Mouse (Mus musculus): ENCODE measurements at regions not wholly inside any gene's neighbourhood (a gene's known extent, or its start where the extent isn't known, plus 50 kb on each side); places are given as distances from the start of the nearest gene placed in this dataset.

GRCm38 (mm10) chr7:125254302-125254701 is 190.2 kb upstream of the Kdm8 start:
- DNase-seq (ENCODE audit: low read depth, low spot score) = peak; percentile 6

- no peak for DNase-seq (ENCODE audit: low read depth, low spot score)
These were observed 185.5 kb upstream of the Kdm8 start for GRCm38 (mm10) chr7:125259016-125259415.

GRCm38 (mm10) chr7:125262133-125262532 is 182.3 kb upstream of the Kdm8 start:
- DNase-seq (ENCODE audit: low read depth, low spot score) = no peak

DNA sequence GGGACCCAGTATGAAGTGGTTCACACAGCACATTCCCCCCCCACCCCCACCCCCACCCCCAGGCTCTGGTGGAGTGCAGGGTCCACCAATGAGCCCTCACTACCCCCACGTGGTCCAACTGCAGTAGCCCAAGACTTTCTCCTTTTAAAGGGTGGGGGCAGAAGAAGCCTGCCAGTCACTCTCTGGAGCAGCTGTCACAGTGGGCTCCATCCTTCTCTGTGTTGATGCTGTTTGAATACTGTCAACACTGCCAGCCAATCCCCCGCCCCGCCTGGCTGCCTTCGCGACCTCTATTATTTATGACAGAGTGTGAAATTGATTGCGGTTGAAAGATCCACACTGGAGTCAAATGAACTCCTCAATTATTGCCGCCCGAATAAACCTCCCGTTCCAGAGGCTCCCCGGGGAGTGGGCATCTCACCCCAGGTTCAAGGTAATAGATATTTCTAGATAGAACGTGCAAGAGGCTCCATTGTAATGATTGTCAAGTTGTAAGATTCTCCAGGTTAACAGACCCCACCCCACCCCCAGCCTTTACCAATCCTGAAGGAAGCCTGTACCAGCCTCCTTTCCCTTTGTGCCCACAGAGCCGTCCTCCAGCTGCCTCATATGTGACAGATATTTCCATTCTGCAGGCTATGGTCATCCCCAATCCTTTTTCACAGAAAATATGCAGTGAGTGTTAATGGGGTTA is 181.7 kb upstream of the Kdm8 start:
- no peak for DNase-seq (ENCODE audit: low read depth, low spot score)

- DNase-seq (ENCODE audit: low read depth, low spot score) = no peak
These were observed 180.7 kb upstream of the Kdm8 start for GRCm38 (mm10) chr7:125263756-125264155.

DNA sequence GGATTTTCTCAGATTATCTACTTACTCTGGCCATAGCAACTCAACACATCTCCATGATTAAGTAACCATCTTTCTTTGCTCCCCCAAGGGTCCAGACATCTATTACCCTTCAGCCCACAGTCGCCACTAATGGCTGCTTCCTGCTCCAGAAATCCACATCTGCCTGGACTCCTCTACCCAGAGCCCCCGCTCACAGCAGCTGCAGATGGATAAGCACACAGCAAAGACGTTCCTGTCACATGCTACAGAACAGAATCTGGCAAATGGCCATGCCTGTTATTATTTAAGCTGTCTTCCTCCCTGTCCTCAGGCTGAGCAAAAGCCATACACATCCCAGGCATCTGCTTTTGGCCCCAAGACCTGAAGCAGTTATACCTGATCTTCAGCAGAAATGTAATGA is 173.8 kb upstream of the Kdm8 start:
- no peak for DNase-seq (ENCODE audit: low read depth, low spot score)

DNA sequence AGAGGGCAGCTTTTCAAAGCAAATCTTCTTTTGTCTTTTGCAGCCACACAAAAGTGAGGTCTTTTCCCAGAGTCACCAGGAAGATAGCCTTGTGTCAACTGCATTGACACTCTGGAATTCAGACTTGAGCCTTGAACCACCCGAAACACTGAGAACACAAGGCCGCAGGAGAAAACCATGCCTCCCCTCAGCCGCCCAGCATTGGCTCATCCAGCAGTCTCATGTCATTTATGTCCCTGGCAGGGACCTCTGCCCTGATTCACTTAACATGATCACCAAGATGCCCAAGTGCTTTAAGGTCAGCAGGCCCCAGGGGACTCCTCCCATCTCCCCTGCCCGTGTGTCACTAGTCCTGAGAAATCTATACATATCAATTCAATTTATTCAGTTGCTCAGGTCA is 173.1 kb upstream of the Kdm8 start:
- no peak for DNase-seq (ENCODE audit: low read depth, low spot score)

GRCm38 (mm10) chr7:125281371-125281770 is 163.1 kb upstream of the Kdm8 start:
- DNase-seq (ENCODE audit: low read depth, low spot score) = no peak

DNA sequence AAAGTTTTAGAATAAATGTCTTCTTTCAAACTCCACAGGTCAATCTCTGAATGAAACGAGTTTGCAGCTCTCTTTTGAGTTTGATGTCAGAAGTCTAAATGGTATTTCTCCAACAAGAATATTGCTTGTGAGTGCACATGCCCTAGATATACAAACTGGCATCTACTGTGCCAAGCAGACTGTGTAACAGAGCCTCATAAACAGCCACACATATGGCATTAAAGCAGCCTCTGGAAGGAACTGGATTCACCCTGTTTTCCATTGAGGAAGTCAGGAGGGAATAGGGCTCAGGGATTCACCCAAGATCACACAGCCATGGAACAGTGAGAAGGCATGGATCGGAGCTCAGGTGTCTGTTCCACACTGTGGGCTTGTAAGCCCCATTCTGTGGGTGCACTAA is 149.2 kb upstream of the Kdm8 start:
- peak; percentile 19 for DNase-seq (ENCODE audit: low read depth, low spot score)

DNA sequence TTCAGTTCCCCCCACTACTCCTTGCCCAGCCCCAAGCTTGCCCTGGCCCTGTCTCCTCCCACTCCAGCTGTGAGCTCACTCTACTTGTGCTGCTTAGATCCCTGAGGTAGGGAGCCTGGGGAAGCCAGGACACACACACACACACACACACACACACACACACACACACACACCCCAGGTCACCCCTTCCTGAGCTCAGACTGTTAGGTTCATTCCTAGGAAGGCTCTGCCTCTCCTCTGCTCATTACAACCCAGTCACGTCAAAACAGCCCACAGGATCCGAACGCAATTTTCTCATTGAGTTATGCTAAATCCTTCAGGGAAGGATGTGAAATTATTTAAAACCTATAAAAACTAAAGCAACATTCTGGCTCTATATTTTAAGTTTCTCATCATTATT is 136.0 kb upstream of the Kdm8 start:
- DNase-seq (ENCODE audit: low read depth, low spot score) = peak; percentile 4

DNA sequence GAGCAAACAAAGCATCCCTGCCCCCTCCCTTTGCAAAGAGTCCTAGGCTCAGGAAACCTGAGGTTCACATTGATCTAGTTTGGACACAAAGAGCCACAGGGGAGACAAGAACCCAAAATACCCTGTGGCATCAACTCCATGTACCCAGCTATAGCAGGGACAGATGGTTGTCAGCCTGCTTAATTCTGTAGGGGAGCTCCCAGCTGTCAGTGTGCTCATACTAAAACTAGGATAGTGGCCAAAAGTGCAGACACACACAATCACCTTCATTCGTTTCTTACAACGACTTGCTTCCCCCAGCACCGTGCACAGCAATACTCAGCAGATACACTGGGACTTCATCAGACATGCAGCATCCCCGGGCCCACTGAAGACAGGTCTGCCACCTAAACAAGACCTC is 133.5 kb upstream of the Kdm8 start:
- peak; percentile 77 for DNase-seq (ENCODE audit: low read depth, low spot score)

DNA sequence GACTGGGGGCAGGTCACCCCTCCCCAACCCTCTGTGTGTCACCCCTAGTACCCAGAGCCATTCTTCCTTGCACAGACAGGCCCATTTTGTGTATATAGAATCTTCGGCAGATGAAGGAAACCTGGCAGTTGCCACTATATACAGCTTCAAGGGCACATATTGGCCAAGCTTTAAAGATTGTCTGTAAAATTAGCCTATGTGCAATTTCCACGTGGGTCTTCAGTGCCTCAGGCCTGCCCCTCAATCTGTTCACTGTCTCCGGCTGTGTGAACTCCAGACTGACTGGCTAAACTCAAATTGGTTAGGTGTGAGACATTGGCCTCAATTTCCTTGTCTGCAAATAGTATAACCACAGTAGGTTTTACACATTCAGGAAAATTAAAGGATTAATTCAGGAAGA is 130.9 kb upstream of the Kdm8 start:
- no peak for DNase-seq (ENCODE audit: low read depth, low spot score)

GRCm38 (mm10) chr7:125334769-125335168 is 109.7 kb upstream of the Kdm8 start:
- no peak for DNase-seq (ENCODE audit: low read depth, low spot score)

DNA sequence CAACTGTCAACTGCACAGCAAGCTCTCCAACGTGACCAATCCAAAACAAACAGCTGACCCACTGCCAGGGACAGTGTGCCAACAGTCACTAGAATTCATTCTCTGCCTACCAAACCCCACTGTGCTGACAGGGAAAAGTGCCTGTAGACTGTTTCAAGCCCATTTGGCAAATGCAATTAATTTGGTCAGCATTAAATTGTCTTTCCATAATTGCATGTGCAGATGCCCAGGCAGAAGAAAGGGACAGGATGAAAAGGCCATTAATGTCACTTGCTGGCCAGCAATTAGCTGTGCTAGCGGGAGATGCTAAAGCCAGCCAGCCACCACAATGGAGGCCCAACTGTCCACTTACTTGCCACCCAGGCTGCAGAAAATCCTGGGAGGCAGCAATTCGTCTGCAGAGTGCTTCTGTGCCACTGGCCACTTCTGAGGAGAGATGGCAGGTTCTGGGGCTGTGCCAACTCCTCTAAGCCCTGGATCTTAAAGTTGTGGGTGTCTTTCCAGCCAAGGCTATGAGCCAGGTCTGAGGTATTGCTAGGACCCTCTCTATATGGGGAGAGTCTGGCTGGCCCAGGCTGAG is 108.8 kb upstream of the Kdm8 start:
- DNase-seq (ENCODE audit: low read depth, low spot score) = peak; percentile 64

- DNase-seq (ENCODE audit: low read depth, low spot score) = peak; percentile 37
These were observed 107.7 kb upstream of the Kdm8 start for GRCm38 (mm10) chr7:125336826-125337225.

DNA sequence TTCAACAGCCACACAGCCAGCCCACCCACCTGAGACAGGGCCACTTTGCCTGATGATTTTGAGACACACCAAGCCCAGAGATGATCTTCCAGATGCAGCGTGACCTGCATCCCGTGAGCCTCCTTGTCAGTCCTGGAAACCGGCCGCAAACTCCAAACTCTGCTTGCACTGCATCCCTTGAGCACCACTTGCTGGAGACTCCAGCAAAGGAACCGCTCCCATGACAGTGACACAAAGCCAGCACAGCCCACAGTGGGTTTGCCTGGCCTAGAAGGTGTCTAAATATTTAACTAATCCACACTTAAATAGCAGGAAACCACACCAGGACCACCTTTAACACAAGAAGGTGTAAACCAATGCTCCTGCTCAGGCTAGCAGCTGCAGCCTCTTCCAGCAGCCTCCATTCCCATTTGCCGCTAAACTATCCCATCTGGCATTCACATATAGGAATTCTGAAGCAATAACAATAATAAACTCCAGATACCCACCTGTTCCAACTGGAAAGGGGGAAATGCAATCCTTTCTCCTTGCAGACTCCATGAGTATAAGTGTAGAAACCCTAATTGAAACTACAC is 106.2 kb upstream of the Kdm8 start:
- DNase-seq (ENCODE audit: low read depth, low spot score) = no peak

GRCm38 (mm10) chr7:125340326-125340905 is 104.1 kb upstream of the Kdm8 start:
- no peak for DNase-seq (ENCODE audit: low read depth, low spot score)

DNA sequence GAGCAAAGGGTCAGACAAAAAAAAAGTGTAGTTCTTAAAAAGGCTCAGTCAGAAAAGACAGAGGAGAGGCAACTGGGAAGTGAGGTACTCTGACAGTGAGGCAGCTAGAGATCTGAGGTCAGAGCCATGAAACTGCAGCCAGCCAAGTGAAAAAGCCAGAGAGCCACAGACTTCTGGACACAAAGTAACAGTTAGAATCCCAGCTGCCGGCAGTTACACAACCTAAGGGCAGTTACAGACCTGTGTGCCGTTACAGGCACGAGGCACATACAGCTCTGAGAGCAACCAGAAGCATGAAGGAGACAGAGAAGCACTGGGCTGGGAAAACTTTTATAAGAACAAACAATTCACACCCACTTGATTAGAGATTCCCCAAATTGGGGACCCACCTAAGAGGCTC is 94.9 kb upstream of the Kdm8 start:
- no peak for DNase-seq (ENCODE audit: low read depth, low spot score)

DNA sequence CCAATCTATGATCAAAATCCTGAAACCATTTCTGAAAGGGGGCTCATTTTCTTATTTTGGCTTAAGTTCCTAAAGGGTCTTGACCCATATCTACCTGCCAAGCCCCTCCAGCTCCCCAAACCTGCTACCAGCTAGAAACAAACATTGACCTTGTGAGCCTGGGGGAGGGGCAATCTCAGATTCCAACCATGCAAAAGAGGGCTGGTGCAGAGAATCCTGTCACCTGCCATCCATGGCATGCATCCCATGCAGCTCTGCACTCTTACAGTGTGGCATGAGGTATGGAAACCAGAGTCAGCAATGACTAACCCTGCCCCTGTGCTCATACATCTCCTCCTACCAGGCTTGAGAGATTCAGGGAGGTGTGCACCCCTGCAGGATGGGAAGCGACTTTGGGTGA is 90.3 kb upstream of the Kdm8 start:
- DNase-seq (ENCODE audit: low read depth, low spot score) = no peak

- DNase-seq (ENCODE audit: low read depth, low spot score) = no peak
These were observed 89.5 kb upstream of the Kdm8 start for GRCm38 (mm10) chr7:125354956-125355355.

DNA sequence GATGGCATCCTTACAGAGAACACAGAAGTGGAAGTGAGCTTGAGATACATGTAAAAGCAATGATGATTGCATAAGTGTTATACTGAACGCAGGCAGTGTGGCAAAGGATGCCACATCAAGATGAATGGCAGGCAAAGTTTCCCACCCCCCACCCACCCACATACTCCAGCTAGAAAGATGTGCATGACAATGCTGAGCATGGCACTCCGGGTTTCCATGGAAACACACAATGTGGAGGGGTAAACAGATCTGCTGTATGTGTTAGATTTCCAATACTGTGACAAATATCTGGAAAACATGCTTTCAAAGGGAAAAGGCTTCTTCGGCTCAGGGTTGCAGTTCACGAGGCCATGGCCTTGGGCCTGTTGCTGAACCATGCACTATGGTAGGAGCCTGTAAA is 86.5 kb upstream of the Kdm8 start:
- DNase-seq (ENCODE audit: low read depth, low spot score) = peak; percentile 73

- no peak for DNase-seq (ENCODE audit: low read depth, low spot score)
These were observed 61.5 kb upstream of the Kdm8 start for GRCm38 (mm10) chr7:125383021-125383420.

DNA sequence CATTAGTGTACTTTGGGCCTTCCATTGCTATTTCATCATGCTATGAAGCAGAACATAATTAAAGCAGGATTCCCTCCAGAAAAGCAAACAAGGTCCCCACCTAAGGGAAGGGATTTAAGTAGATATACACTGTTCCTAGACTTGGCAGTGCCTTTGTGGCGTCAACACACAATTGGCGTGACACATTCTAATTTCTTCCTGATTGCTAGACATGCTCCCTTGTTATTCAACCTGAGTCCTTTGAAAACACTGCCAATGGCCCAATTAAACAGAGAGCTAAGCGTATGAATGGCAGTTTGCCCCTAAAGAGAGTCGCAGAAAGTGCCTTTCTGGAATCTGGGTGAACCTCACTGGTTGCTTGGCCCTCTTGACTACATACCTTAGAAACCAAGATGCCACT is 60.3 kb upstream of the Kdm8 start:
- DNase-seq (ENCODE audit: low read depth, low spot score) = no peak
